Mouse (Mus musculus) midbrain, embryonic 14.5 days (tissue): ENCODE results near the gene Hdgfl3. TPM values are rescaled to one million over a fixed set of nuclear protein-coding genes. Genes with fewer than 3 reads are reported as not detected.

Experiments used
- ATAC-seq: fragments of 200-750 bp; cut with Nextera tagmentation; 2 replicates; pipeline ENCODE4 v1.8.0; 2017; ENCODE audit warnings: moderate number of reproducible peaks, moderate library complexity; ENCODE audit not compliant: low FRiP score, low TSS enrichment
- DNase-seq: peaks from one replicate; pipeline ENCODE4 v3.0.0-alpha.2; 2015
- H3K27ac ChIP-seq: fragments of 300-500 bp; sonication (generic); replicated peaks from 2 replicates; pipeline ENCODE4 v1.5.1; 2014; ENCODE audit warnings: mild to moderate bottlenecking, low read depth, low read length, moderate library complexity
- H3K27me3 ChIP-seq: fragments of 300-500 bp; sonication (generic); 2 replicates; pipeline ENCODE4 v1.6.1; 2014; ENCODE audit warnings: low read length, control low read depth, mixed read lengths; ENCODE audit not compliant: control insufficient read depth, insufficient read depth
- H3K36me3 ChIP-seq: fragments of 300-500 bp; sonication (generic); 2 replicates; pipeline ENCODE4 v1.6.1; 2014; ENCODE audit warnings: low read length, control low read depth; ENCODE audit not compliant: control insufficient read depth, insufficient read depth
- H3K4me1 ChIP-seq: fragments of 300-500 bp; sonication (generic); 2 replicates; pipeline ENCODE4 v1.6.1; 2014; ENCODE audit warnings: mild to moderate bottlenecking, antibody characterized with exemption, low read length, control low read depth; ENCODE audit not compliant: control insufficient read depth, insufficient read depth
- H3K4me2 ChIP-seq: fragments of 300-500 bp; sonication (generic); 2 replicates; pipeline ENCODE4 v1.6.1; 2014; ENCODE audit warnings: mild to moderate bottlenecking, low read length, moderate library complexity
- H3K4me3 ChIP-seq: fragments of 300-500 bp; sonication (generic); replicated peaks from 2 replicates; pipeline ENCODE4 v1.5.1; 2014; ENCODE audit warnings: low read depth, low read length
- H3K9ac ChIP-seq: fragments of 300-500 bp; sonication (generic); replicated peaks from 2 replicates; pipeline ENCODE4 v1.6.1; 2014; ENCODE audit warnings: mild to moderate bottlenecking, low read length, moderate library complexity
- H3K9me3 ChIP-seq: fragments of 300-500 bp; sonication (generic); 2 replicates; pipeline ENCODE4 v1.6.1; 2016; ENCODE audit warnings: low read length, control low read depth, mixed read lengths; ENCODE audit not compliant: control insufficient read depth
- WGBS: fragments of 180-500 bp; shearing (Covaris S2); extraction: QIAGEN DNeasy Blood & Tissue Kit; methylation state at CpG from one replicate; pipeline ENCODE4 v1.1.7; 2014; 5-methylcytosine and 5-hydroxymethylcytosine counted together
- polyA plus RNA-seq: library from polyadenylated mRNA; unstranded; fragments of >200 nt; fragmentation: Nextera tagmentation; extraction: Ambion mirVana; gene quantifications from 2 replicates; pipeline ENCODE4 v1.2.1, GENCODE M21; 2014

The Hdgfl3 gene
- 99.2 and 99.4 TPM in 2 replicates for polyA plus RNA-seq

- H3K9ac ChIP-seq, result peak within 1 kb of the TSS; percentile 100
- peak within 1 kb of the TSS; percentile 99 for H3K27ac ChIP-seq
- no peaks in the 10 kb centered on the region for H3K27me3 ChIP-seq
- H3K4me3 ChIP-seq, result peak within 1 kb of the TSS; percentile 96
- H3K9me3 ChIP-seq, result no peaks in the 10 kb centered on the region
- ATAC-seq (peak; percentile 88), DNase-seq (peak; percentile 96)
- H3K4me1 ChIP-seq, result peaks cover 26% of the 10 kb centered on the region
- H3K4me2 ChIP-seq, result peak within 1 kb of the TSS; percentile 79
- WGBS, result under 1% methylated on average over 55 of the region's 63 CpGs
- H3K36me3 ChIP-seq, result no peaks in the 10 kb centered on the region
Observed at GRCm38 (mm10) chr7:81934267-81934745, at the start of gene Hdgfl3. Hdgfl3 (minus strand) TSS chr7:81934473.

GRCm38 (mm10) chr7:81983651-81984050 lies 49.4 kb upstream of the Hdgfl3 start:
- peaks cover 2% of the 10 kb centered on the region; the same call in 1 of the 2 replicates for H3K27me3 ChIP-seq
- H3K9me3 ChIP-seq, result no peaks in the 10 kb centered on the region
- no peaks in the 10 kb centered on the region for H3K36me3 ChIP-seq
- WGBS, result 90% methylated on average over 6 of the region's 6 CpGs
- H3K4me1 ChIP-seq, result no peaks in the 10 kb centered on the region
- no peak overlapping the region for H3K9ac ChIP-seq
- ATAC-seq (no peak), DNase-seq (no peak)
- H3K4me3 ChIP-seq, result no peak overlapping the region
- H3K4me2 ChIP-seq, result no peak overlapping the region
- H3K27ac ChIP-seq, result no peak overlapping the region

GRCm38 (mm10) chr7:81978304-81978703 lies 44.0 kb upstream of the Hdgfl3 start:
- H3K4me2 ChIP-seq, result no peak overlapping the region
- H3K4me3 ChIP-seq, result no peak overlapping the region
- H3K4me1 ChIP-seq, result no peaks in the 10 kb centered on the region
- ATAC-seq (no peak), DNase-seq (no peak)
- no peaks in the 10 kb centered on the region for H3K9me3 ChIP-seq
- no peak overlapping the region for H3K9ac ChIP-seq
- no peaks in the 10 kb centered on the region for H3K36me3 ChIP-seq
- H3K27me3 ChIP-seq, result no peaks in the 10 kb centered on the region
- H3K27ac ChIP-seq, result no peak overlapping the region
- WGBS, result 79% methylated on average over 8 of the region's 8 CpGs

- H3K4me1 ChIP-seq, result no peaks in the 10 kb centered on the region
- WGBS, result 94% methylated on average over 10 of the region's 10 CpGs
- no peak overlapping the region for H3K4me2 ChIP-seq
- DNase-seq, result no peak
- no peak for ATAC-seq
- H3K27ac ChIP-seq, result no peak overlapping the region
- H3K9me3 ChIP-seq, result no peaks in the 10 kb centered on the region
- no peak overlapping the region for H3K9ac ChIP-seq
- H3K36me3 ChIP-seq, result no peaks in the 10 kb centered on the region
- no peak overlapping the region for H3K4me3 ChIP-seq
- no peaks in the 10 kb centered on the region for H3K27me3 ChIP-seq
Observed at GRCm38 (mm10) chr7:81974616-81975015, 40.3 kb upstream of the Hdgfl3 start.

GRCm38 (mm10) chr7:81973939-81974338 lies 39.7 kb upstream of the Hdgfl3 start:
- ATAC-seq (no peak), DNase-seq (no peak)

GRCm38 (mm10) chr7:81973339-81973738 lies 39.1 kb upstream of the Hdgfl3 start:
- WGBS, result 94% methylated on average over 5 of the region's 5 CpGs
- Histone ChIP-seq H3K36me3 (no peaks in the 10 kb centered on the region), H3K27ac (no peak overlapping the region), H3K4me1 (no peaks in the 10 kb centered on the region), H3K27me3 (no peaks in the 10 kb centered on the region), H3K4me3 (no peak overlapping the region), H3K4me2 (no peak overlapping the region), H3K9me3 (no peaks in the 10 kb centered on the region), H3K9ac (no peak overlapping the region)
- ATAC-seq (no peak), DNase-seq (no peak)

More at GRCm38 (mm10) chr7:81973939-81974338, 39.7 kb upstream of the Hdgfl3 start:
- Histone ChIP-seq H3K27ac (no peak overlapping the region), H3K36me3 (no peaks in the 10 kb centered on the region), H3K4me3 (no peak overlapping the region), H3K4me2 (no peak overlapping the region), H3K4me1 (no peaks in the 10 kb centered on the region), H3K9ac (no peak overlapping the region), H3K27me3 (no peaks in the 10 kb centered on the region), H3K9me3 (no peaks in the 10 kb centered on the region)
- WGBS, result 95% methylated on average over 12 of the region's 12 CpGs

- Histone ChIP-seq H3K4me1 (no peaks in the 10 kb centered on the region), H3K36me3 (no peaks in the 10 kb centered on the region), H3K9ac (no peak overlapping the region), H3K27ac (no peak overlapping the region), H3K9me3 (no peaks in the 10 kb centered on the region), H3K4me3 (no peak overlapping the region), H3K4me2 (no peak overlapping the region), H3K27me3 (no peaks in the 10 kb centered on the region)
- DNase-seq, result no peak
- 83% methylated on average over 6 of the region's 6 CpGs for WGBS
- no peak for ATAC-seq
Observed at GRCm38 (mm10) chr7:81968975-81969374, 34.7 kb upstream of the Hdgfl3 start.

- ATAC-seq, result no peak
- no peaks in the 10 kb centered on the region for H3K27me3 ChIP-seq
- H3K27ac ChIP-seq, result no peak overlapping the region
- no peaks in the 10 kb centered on the region for H3K4me1 ChIP-seq
- no peak overlapping the region for H3K4me2 ChIP-seq
- no peak overlapping the region for H3K9ac ChIP-seq
- H3K9me3 ChIP-seq, result no peaks in the 10 kb centered on the region
- no peak overlapping the region for H3K4me3 ChIP-seq
- no peak for DNase-seq
- H3K36me3 ChIP-seq, result no peaks in the 10 kb centered on the region
- WGBS, result 86% methylated on average over 4 of the region's 4 CpGs
Observed at GRCm38 (mm10) chr7:81968451-81968850, 34.2 kb upstream of the Hdgfl3 start.

GRCm38 (mm10) chr7:81966195-81966594 lies 31.9 kb upstream of the Hdgfl3 start:
- no peak overlapping the region for H3K4me2 ChIP-seq
- no peak overlapping the region for H3K9ac ChIP-seq
- no peak overlapping the region for H3K4me3 ChIP-seq
- no peaks in the 10 kb centered on the region for H3K4me1 ChIP-seq
- no peaks in the 10 kb centered on the region for H3K36me3 ChIP-seq
- no peaks in the 10 kb centered on the region for H3K27me3 ChIP-seq
- H3K27ac ChIP-seq, result no peak overlapping the region
- WGBS, result 84% methylated on average over 5 of the region's 5 CpGs
- ATAC-seq (no peak), DNase-seq (no peak)
- no peaks in the 10 kb centered on the region for H3K9me3 ChIP-seq
